16 mouse cellular contexts compared by ENCODE assay signal in the genomic region with DNA sequence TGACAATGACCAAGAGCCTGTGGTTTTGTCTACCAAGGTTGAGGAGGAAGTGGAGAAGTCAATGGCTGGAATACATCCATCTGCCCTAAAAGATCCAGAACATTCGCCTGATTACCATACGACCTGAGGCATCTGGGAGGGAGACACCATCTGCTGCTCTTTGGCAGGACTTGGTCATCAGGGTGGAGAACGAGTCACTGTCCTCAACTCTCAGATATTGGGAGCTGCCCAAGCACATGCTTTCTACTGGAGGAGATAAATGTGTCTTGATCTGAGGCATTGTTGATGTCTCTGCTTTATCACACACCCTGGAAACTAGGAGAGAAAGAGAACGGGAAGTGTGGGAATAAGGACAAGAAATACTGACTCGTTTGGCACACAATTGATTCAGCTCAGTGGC.
DNase-seq lines count a peak whose midpoint lies in the region; ATAC-seq lines count a peak whose summit lies in the region.
"Had no signal": no experiment of that assay in that cellular context is flagged by ENCODE, and none has a peak within 500 bp of the region (broad histone marks: within the 10 kb centered on the region; RNA-seq: fewer than 3 reads in every experiment).

No protein-coding gene starts in this region.

- H3K4me2 ChIP-seq in midbrain, embryonic 15.5 days = no peak overlapping the region
- H3K4me2 ChIP-seq: forebrain, embryonic 12.5 days; liver, embryonic 12.5 days; lung, embryonic 15.5 days; midbrain, embryonic 12.5 days had no signal

- no peaks in the 10 kb centered on the region for H3K4me1 ChIP-seq in limb, embryonic 10.5 days
- no peaks in the 10 kb centered on the region for H3K4me1 ChIP-seq in midbrain, embryonic 15.5 days
- H3K4me1 ChIP-seq: forebrain, embryonic 12.5 days; hindbrain, embryonic 10.5 days; liver, embryonic 12.5 days; midbrain, embryonic 12.5 days had no signal

- ATAC-seq in midbrain, embryonic 15.5 days (replicated peaks) = no peak
- ATAC-seq: inflammation-experienced regulatory T-cells, adult 6 months; liver, embryonic 12.5 days had no signal

- no peaks in the 10 kb centered on the region for H3K36me3 ChIP-seq in limb, embryonic 10.5 days
- H3K36me3 ChIP-seq in midbrain, embryonic 15.5 days (replicated peaks) = no peaks in the 10 kb centered on the region
- H3K36me3 ChIP-seq: forebrain, embryonic 12.5 days; hindbrain, embryonic 10.5 days; liver, embryonic 12.5 days; lung, embryonic 15.5 days; midbrain, embryonic 12.5 days had no signal

- H3K9me3 ChIP-seq in limb, embryonic 10.5 days (replicated peaks) = no peaks in the 10 kb centered on the region
- no peaks in the 10 kb centered on the region for H3K9me3 ChIP-seq in midbrain, embryonic 15.5 days
- H3K9me3 ChIP-seq: forebrain, embryonic 12.5 days; hindbrain, embryonic 10.5 days; liver, embryonic 12.5 days; lung, embryonic 15.5 days; midbrain, embryonic 12.5 days had no signal

- WGBS in limb, embryonic 10.5 days = 85% methylated on average over 5 of the region's 5 CpGs
- WGBS in midbrain, embryonic 15.5 days = 79% methylated on average over 5 of the region's 5 CpGs

- intact Hi-C loops in heart, postnatal 36 days (cut with DNase I) = loop anchor here (10.0 kb wide), 1 partner anchor 213 kb away; no protein-coding TSS in a partner anchor

- no peak overlapping the region for H3K27ac ChIP-seq in limb, embryonic 10.5 days
- H3K27ac ChIP-seq in midbrain, embryonic 15.5 days = no peak overlapping the region
- H3K27ac ChIP-seq: forebrain, embryonic 12.5 days; hindbrain, embryonic 10.5 days; liver, embryonic 12.5 days; lung, embryonic 15.5 days; macrophage; midbrain, embryonic 12.5 days had no signal

- DNase-seq in heart, adult 18-20 months = peak; percentile 35 to 65
- DNase-seq in heart, postnatal 36 days = no peak
- DNase-seq in testis, postnatal 14 days (ENCODE audit: low spot score) = peak; percentile 16
- no peak for DNase-seq in testis, postnatal 10 days (ENCODE audit: low spot score)
- peak; percentile 70 to 84 for DNase-seq in cerebellum, postnatal 14 days
- DNase-seq in limb, embryonic 10.5 days (ENCODE audit: low spot score) = no peak
- DNase-seq: kidney, adult 9 months; kidney, postnatal 4 days had no signal

- H3K4me3 ChIP-seq in limb, embryonic 10.5 days = no peak overlapping the region
- H3K4me3 ChIP-seq in midbrain, embryonic 15.5 days = no peak overlapping the region
- H3K4me3 ChIP-seq: forebrain, embryonic 12.5 days; hindbrain, embryonic 10.5 days; liver, embryonic 12.5 days; lung, embryonic 15.5 days; midbrain, embryonic 12.5 days had no signal

- H3K9ac ChIP-seq in midbrain, embryonic 15.5 days = no peak overlapping the region
- H3K9ac ChIP-seq: forebrain, embryonic 12.5 days; liver, embryonic 12.5 days; lung, embryonic 15.5 days; midbrain, embryonic 12.5 days had no signal

- no peaks in the 10 kb centered on the region for H3K27me3 ChIP-seq in limb, embryonic 10.5 days (ENCODE audit: low read depth, poor library complexity, severe bottlenecking)
- no peaks in the 10 kb centered on the region for H3K27me3 ChIP-seq in midbrain, embryonic 15.5 days (replicated peaks)
- H3K27me3 ChIP-seq: forebrain, embryonic 12.5 days; liver, embryonic 12.5 days; lung, embryonic 15.5 days; midbrain, embryonic 12.5 days had no signal

Comparison
In these comparisons a context has a peak if more than half of its experiments do, and no peak if none do; other contexts are left out.
1. DNase-seq: peak in heart, adult 18-20 months (2 of 2), testis, postnatal 14 days (single experiment) and cerebellum, postnatal 14 days (2 of 2); none in heart, postnatal 36 days (0 of 2), testis, postnatal 10 days (single experiment) and limb, embryonic 10.5 days (single experiment).